Mouse (Mus musculus): ENCODE measurements around the gene Strc.

GRCm38 (mm10) chr2:121434854-121435253 lies 47.9 kb upstream of the Strc start:
- TF ChIP-seq NANOG (IDR thresholded peaks at IDR 0.05; ENCODE audit: borderline replicate concordance, low read length) (no peak), CTCF (conservative IDR thresholded peaks at IDR 0.05; ENCODE audit: low read length) (peak; percentile 46)
